Mouse (Mus musculus): ENCODE measurements around the gene Rps4x. TPM values are rescaled to one million over a fixed set of nuclear protein-coding genes. Genes with fewer than 3 reads are reported as not detected.

Gene Rps4x
- polyA plus RNA-seq, 1 experiment from 2014 or later = 814 TPM

GRCm38 (mm10) chrX:102160528-102160927 lies 28.7 kb downstream of the Rps4x start:
- Histone ChIP-seq H3K9me3 (replicated peaks; ENCODE audit: control insufficient read depth, low read length) (no peaks in the 10 kb centered on the region), H3K27ac (replicated peaks; ENCODE audit: low read depth, low read length) (no peak overlapping the region), H3K9ac (replicated peaks; ENCODE audit: low read length) (no peak overlapping the region), H3K4me3 (ENCODE audit: low read depth, low read length) (no peak overlapping the region), H3K27me3 (ENCODE audit: control insufficient read depth, insufficient read depth, low read length) (no peaks in the 10 kb centered on the region), H3K4me2 (ENCODE audit: low read depth, low read length) (no peak overlapping the region), H3K36me3 (replicated peaks; ENCODE audit: control insufficient read depth, insufficient read depth, low read depth, low read length) (no peaks in the 10 kb centered on the region), H3K4me1 (ENCODE audit: control insufficient read depth, insufficient read depth, low read length) (no peaks in the 10 kb centered on the region)
- DNase-seq (ENCODE audit: low spot score) = no peak
- 70% methylated on average over 2 of the region's 2 CpGs for WGBS
- no peak for ATAC-seq (replicated peaks; ENCODE audit: insufficient number of reproducible peaks, low FRiP score, low TSS enrichment, low read depth)

- Histone ChIP-seq H3K36me3 (replicated peaks; ENCODE audit: control insufficient read depth, insufficient read depth, low read depth, low read length) (no peaks in the 10 kb centered on the region), H3K4me3 (ENCODE audit: low read depth, low read length) (no peak overlapping the region), H3K4me2 (ENCODE audit: low read depth, low read length) (no peak overlapping the region), H3K27ac (replicated peaks; ENCODE audit: low read depth, low read length) (no peak overlapping the region), H3K4me1 (ENCODE audit: control insufficient read depth, insufficient read depth, low read length) (no peaks in the 10 kb centered on the region), H3K9ac (replicated peaks; ENCODE audit: low read length) (no peak overlapping the region), H3K27me3 (ENCODE audit: control insufficient read depth, insufficient read depth, low read length) (no peaks in the 10 kb centered on the region), H3K9me3 (replicated peaks; ENCODE audit: control insufficient read depth, low read length) (no peaks in the 10 kb centered on the region)
- ATAC-seq (replicated peaks; ENCODE audit: insufficient number of reproducible peaks, low FRiP score, low TSS enrichment, low read depth) (no peak), DNase-seq (ENCODE audit: low spot score) (no peak)
- WGBS = 44% methylated on average over 2 of the region's 2 CpGs
These were observed 29.4 kb downstream of the Rps4x start for GRCm38 (mm10) chrX:102159778-102160177.

- Histone ChIP-seq H3K36me3 (replicated peaks; ENCODE audit: control insufficient read depth, insufficient read depth, low read depth, low read length) (no peaks in the 10 kb centered on the region), H3K27me3 (ENCODE audit: control insufficient read depth, insufficient read depth, low read length) (no peaks in the 10 kb centered on the region), H3K4me2 (ENCODE audit: low read depth, low read length) (peak overlapping the region; percentile 30), H3K4me3 (ENCODE audit: low read depth, low read length) (peak overlapping the region; percentile 18), H3K27ac (replicated peaks; ENCODE audit: low read depth, low read length) (no peak overlapping the region), H3K9ac (replicated peaks; ENCODE audit: low read length) (peak overlapping the region; percentile 43; the same call in 1 of the 2 replicates), H3K4me1 (ENCODE audit: control insufficient read depth, insufficient read depth, low read length) (no peaks in the 10 kb centered on the region), H3K9me3 (replicated peaks; ENCODE audit: control insufficient read depth, low read length) (no peaks in the 10 kb centered on the region)
- 51% methylated on average over 5 of the region's 5 CpGs for WGBS
- DNase-seq (ENCODE audit: low spot score) (no peak), ATAC-seq (replicated peaks; ENCODE audit: insufficient number of reproducible peaks, low FRiP score, low TSS enrichment, low read depth) (no peak)
These were observed 31.8 kb downstream of the Rps4x start for GRCm38 (mm10) chrX:102157423-102157791.

- peak; percentile 94 for DNase-seq (ENCODE audit: low spot score)
- 13% methylated on average over 42 of the region's 42 CpGs for WGBS
- H3K36me3 ChIP-seq (replicated peaks; ENCODE audit: control insufficient read depth, insufficient read depth, low read depth, low read length) = no peaks in the 10 kb centered on the region
These were observed 32.4 kb downstream of the Rps4x start, which contains the start of gene Ercc6l for GRCm38 (mm10) chrX:102156618-102157422. Gene Ercc6l (minus strand): TSS chrX:102157091.

GRCm38 (mm10) chrX:102141157-102141556 lies 48.0 kb downstream of the Rps4x start:
- 81% methylated on average over 1 of the region's 1 CpGs for WGBS
- H3K9me3 ChIP-seq (replicated peaks; ENCODE audit: control insufficient read depth, low read length) = no peaks in the 10 kb centered on the region
- H3K36me3 ChIP-seq (replicated peaks; ENCODE audit: control insufficient read depth, insufficient read depth, low read depth, low read length) = no peaks in the 10 kb centered on the region; the same call in 1 of the 2 replicates
- no peak for ATAC-seq (replicated peaks; ENCODE audit: insufficient number of reproducible peaks, low FRiP score, low TSS enrichment, low read depth)
- no peaks in the 10 kb centered on the region for H3K27me3 ChIP-seq (ENCODE audit: control insufficient read depth, insufficient read depth, low read length)
- no peak overlapping the region for H3K9ac ChIP-seq (replicated peaks; ENCODE audit: low read length)
- no peak overlapping the region for H3K4me2 ChIP-seq (ENCODE audit: low read depth, low read length)
- H3K4me1 ChIP-seq (ENCODE audit: control insufficient read depth, insufficient read depth, low read length) = no peaks in the 10 kb centered on the region
- H3K27ac ChIP-seq (replicated peaks; ENCODE audit: low read depth, low read length) = no peak overlapping the region
- H3K4me3 ChIP-seq (ENCODE audit: low read depth, low read length) = no peak overlapping the region
- DNase-seq (ENCODE audit: low spot score) = no peak

More at GRCm38 (mm10) chrX:102156618-102157422, 32.4 kb downstream of the Rps4x start, which contains the start of gene Ercc6l:
- no peaks in the 10 kb centered on the region for H3K27me3 ChIP-seq (ENCODE audit: control insufficient read depth, insufficient read depth, low read length)
- H3K4me3 ChIP-seq (ENCODE audit: low read depth, low read length) = peak within 1 kb of the TSS; percentile 42
- no peak within 1 kb of the TSS for H3K27ac ChIP-seq (replicated peaks; ENCODE audit: low read depth, low read length)
- no peaks in the 10 kb centered on the region for H3K9me3 ChIP-seq (replicated peaks; ENCODE audit: control insufficient read depth, low read length)
- H3K4me1 ChIP-seq (ENCODE audit: control insufficient read depth, insufficient read depth, low read length) = no peaks in the 10 kb centered on the region
- peak within 1 kb of the TSS; percentile 43 for H3K9ac ChIP-seq (replicated peaks; ENCODE audit: low read length)
- ATAC-seq (replicated peaks; ENCODE audit: insufficient number of reproducible peaks, low FRiP score, low TSS enrichment, low read depth) = peak; percentile 95
- H3K4me2 ChIP-seq (ENCODE audit: low read depth, low read length) = peak within 1 kb of the TSS; percentile 30

Other genes starting within 250 kb of the Rps4x start
- 2.2 TPM in 2 replicates for gene Rtl5, start 118.1 kb downstream of the Rps4x start, polyA plus RNA-seq (2014; fragmentation: Nextera tagmentation; extraction: Ambion mirVana)
- 67.3 and 70.8 TPM in 2 replicates for gene Pin4, start 69.9 kb downstream of the Rps4x start, polyA plus RNA-seq (2014; fragmentation: Nextera tagmentation; extraction: Ambion mirVana)
- 26.0 and 28.5 TPM in 2 replicates for gene Ercc6l, start 32.3 kb downstream of the Rps4x start, polyA plus RNA-seq (2014; fragmentation: Nextera tagmentation; extraction: Ambion mirVana)
- 55.4 and 61.5 TPM in 2 replicates for gene Cited1, start 62.8 kb upstream of the Rps4x start, polyA plus RNA-seq (2014; fragmentation: Nextera tagmentation; extraction: Ambion mirVana)

Data from embryonic facial prominence, embryonic 11.5 days (tissue).